Mouse (Mus musculus) kidney, postnatal 0 days (tissue): ENCODE measurements around the gene Rtp4. TPM values are rescaled to one million over a fixed set of nuclear protein-coding genes. Genes with fewer than 3 reads are reported as not detected.

Source experiments
- ATAC-seq: fragments of 200-750 bp; cut with Nextera tagmentation; replicated peaks from 2 replicates; pipeline ENCODE4 v1.8.0; 2017; ENCODE audit warnings: low read depth, moderate number of reproducible peaks, moderate TSS enrichment, moderate library complexity; ENCODE audit not compliant: low FRiP score
- DNase-seq: peaks from one replicate; pipeline ENCODE4 v3.0.0-alpha.2; 2016; ENCODE audit warnings: low spot score
- H3K27ac ChIP-seq: fragments of 300-500 bp; sonication (generic); 2 replicates; pipeline ENCODE4 v1.5.1; 2014; ENCODE audit warnings: mild to moderate bottlenecking
- H3K27me3 ChIP-seq: fragments of 300-500 bp; sonication (generic); 2 replicates; pipeline ENCODE4 v1.6.1; 2014; ENCODE audit warnings: low read length, mixed read lengths; ENCODE audit not compliant: insufficient read depth
- H3K36me3 ChIP-seq: fragments of 300-500 bp; sonication (generic); 2 replicates; pipeline ENCODE4 v1.6.1; 2014; ENCODE audit warnings: low read length, mixed read lengths; ENCODE audit not compliant: insufficient read depth
- H3K4me1 ChIP-seq: fragments of 300-500 bp; sonication (generic); replicated peaks from 2 replicates; pipeline ENCODE4 v1.6.1; 2014; ENCODE audit warnings: antibody characterized with exemption, low read length, mixed read lengths; ENCODE audit not compliant: insufficient read depth
- H3K4me2 ChIP-seq: fragments of 300-500 bp; sonication (generic); 2 replicates; pipeline ENCODE4 v1.6.1; 2014; ENCODE audit warnings: mild to moderate bottlenecking, low read length, moderate library complexity, mixed read lengths
- H3K4me3 ChIP-seq: fragments of 300-500 bp; sonication (generic); replicated peaks from 2 replicates; pipeline ENCODE4 v1.5.1; 2014; ENCODE audit warnings: low read depth, low read length
- H3K9ac ChIP-seq: fragments of 300-500 bp; sonication (generic); 2 replicates; pipeline ENCODE4 v1.6.1; 2014; ENCODE audit warnings: low read depth, low read length
- H3K9me3 ChIP-seq: fragments of 300-500 bp; sonication (generic); replicated peaks from 2 replicates; pipeline ENCODE4 v1.6.1; 2016; ENCODE audit warnings: low read length, inconsistent platforms, mixed read lengths
- CTCF ChIP-seq: IDR thresholded peaks from 2 replicates; pipeline ENCODE4 v1.5.1; 2016; ENCODE audit warnings: antibody characterized with exemption, low read depth, mild to moderate bottlenecking, moderate library complexity
- WGBS: fragments of 180-500 bp; shearing (Covaris S2); extraction: QIAGEN DNeasy Blood & Tissue Kit; methylation state at CpG from one replicate; pipeline ENCODE4 v1.1.7; 2014; 5-methylcytosine and 5-hydroxymethylcytosine counted together
- polyA plus RNA-seq: library from polyadenylated mRNA; unstranded; fragments of >200 nt; fragmentation: Nextera tagmentation; extraction: Ambion mirVana; gene quantifications from 2 replicates; pipeline ENCODE4 v1.2.1, GENCODE M21; 2015

Rtp4 gene
- polyA plus RNA-seq, 1 experiment from 2014 or later = 50.7 TPM

- H3K9ac ChIP-seq = peak overlapping the region; percentile 50
- H3K36me3 ChIP-seq = no peaks in the 10 kb centered on the region
- H3K27me3 ChIP-seq = no peaks in the 10 kb centered on the region
- H3K27ac ChIP-seq = peak overlapping the region; percentile 32; the same call in 1 of the 2 replicates
- DNase-seq = peak; percentile 72
- no peak for TF ChIP-seq CTCF
- peak overlapping the region; percentile 54 for H3K4me2 ChIP-seq
- ATAC-seq = no peak; the same call in 1 of the 2 replicates
- H3K9me3 ChIP-seq = no peaks in the 10 kb centered on the region
- H3K4me3 ChIP-seq = peak overlapping the region; percentile 40
- no peaks in the 10 kb centered on the region for H3K4me1 ChIP-seq
- WGBS = 25% methylated on average over 11 of the region's 11 CpGs
Observed at GRCm38 (mm10) chr16:23609748-23610185, 89.7 kb downstream of the Rtp4 start.

- Histone ChIP-seq H3K27me3 (no peaks in the 10 kb centered on the region), H3K9ac (no peak overlapping the region), H3K4me3 (no peak overlapping the region), H3K36me3 (no peaks in the 10 kb centered on the region), H3K27ac (no peak overlapping the region), H3K9me3 (no peaks in the 10 kb centered on the region), H3K4me1 (no peaks in the 10 kb centered on the region), H3K4me2 (no peak overlapping the region)
- DNase-seq = no peak
- 46% methylated on average over 4 of the region's 4 CpGs for WGBS
- TF ChIP-seq CTCF = no peak
- no peak for ATAC-seq
Observed at GRCm38 (mm10) chr16:23624205-23624604, 104.1 kb downstream of the Rtp4 start.

GRCm38 (mm10) chr16:23631531-23631930 lies 111.4 kb downstream of the Rtp4 start:
- no peak overlapping the region for H3K4me2 ChIP-seq
- 84% methylated on average over 2 of the region's 2 CpGs for WGBS
- H3K27ac ChIP-seq = no peak overlapping the region
- no peak overlapping the region for H3K9ac ChIP-seq
- no peaks in the 10 kb centered on the region for H3K9me3 ChIP-seq
- ATAC-seq = no peak
- no peak for DNase-seq
- H3K27me3 ChIP-seq = no peaks in the 10 kb centered on the region
- no peaks in the 10 kb centered on the region for H3K4me1 ChIP-seq
- H3K36me3 ChIP-seq = no peaks in the 10 kb centered on the region
- TF ChIP-seq CTCF = no peak
- no peak overlapping the region for H3K4me3 ChIP-seq

GRCm38 (mm10) chr16:23632681-23633080 lies 112.6 kb downstream of the Rtp4 start:
- no peak overlapping the region for H3K27ac ChIP-seq
- no peak overlapping the region for H3K4me2 ChIP-seq
- no peaks in the 10 kb centered on the region for H3K9me3 ChIP-seq
- TF ChIP-seq CTCF = peak; percentile 45; the same call in 1 of the 2 replicates
- H3K4me3 ChIP-seq = no peak overlapping the region
- DNase-seq = no peak
- H3K36me3 ChIP-seq = no peaks in the 10 kb centered on the region
- H3K27me3 ChIP-seq = no peaks in the 10 kb centered on the region
- H3K9ac ChIP-seq = no peak overlapping the region
- ATAC-seq = no peak
- H3K4me1 ChIP-seq = no peaks in the 10 kb centered on the region
- WGBS = 77% methylated on average over 2 of the region's 2 CpGs

GRCm38 (mm10) chr16:23653028-23653427 lies 132.9 kb downstream of the Rtp4 start:
- DNase-seq = no peak
- H3K27ac ChIP-seq = no peak overlapping the region
- H3K9ac ChIP-seq = no peak overlapping the region
- H3K36me3 ChIP-seq = no peaks in the 10 kb centered on the region
- H3K4me3 ChIP-seq = no peak overlapping the region
- no peaks in the 10 kb centered on the region for H3K9me3 ChIP-seq
- H3K4me2 ChIP-seq = no peak overlapping the region
- WGBS = 92% methylated on average over 5 of the region's 5 CpGs
- no peak for TF ChIP-seq CTCF
- no peaks in the 10 kb centered on the region for H3K27me3 ChIP-seq
- no peaks in the 10 kb centered on the region for H3K4me1 ChIP-seq
- no peak for ATAC-seq

GRCm38 (mm10) chr16:23653479-23653878 lies 133.4 kb downstream of the Rtp4 start:
- Histone ChIP-seq H3K9me3 (no peaks in the 10 kb centered on the region), H3K27ac (no peak overlapping the region), H3K4me2 (no peak overlapping the region), H3K4me1 (no peaks in the 10 kb centered on the region), H3K36me3 (no peaks in the 10 kb centered on the region), H3K4me3 (no peak overlapping the region), H3K9ac (no peak overlapping the region), H3K27me3 (no peaks in the 10 kb centered on the region)
- 62% methylated on average over 4 of the region's 4 CpGs for WGBS
- no peak for TF ChIP-seq CTCF
- DNase-seq = no peak
- ATAC-seq = no peak
